Mouse (Mus musculus): ENCODE measurements around the gene Il19.

- TF ChIP-seq POLR2A (IDR thresholded peaks at IDR 0.05; ENCODE audit: control insufficient read depth, low read depth, low read length), result no peak
- TF ChIP-seq CTCF (IDR thresholded peaks at IDR 0.05; ENCODE audit: control insufficient read depth, insufficient read depth, insufficient replicate concordance, low read depth, low read length), result no peak
Observed at GRCm38 (mm10) chr1:130987001-130987400, 47.1 kb upstream of the Il19 start.
